ENCODE assay signal across 8 mouse cellular contexts in genomic region chr3:9610426-9610825, GRCm38 (mm10). TPM values are rescaled to one million over a fixed set of nuclear protein-coding genes. Genes with fewer than 3 reads are reported as not detected.
DNase-seq lines count a peak whose midpoint lies in the region; ATAC-seq and TF ChIP-seq lines count a peak whose summit lies in the region.

No protein-coding gene starts in this region.

- peaks cover 28% of the 10 kb centered on the region for H3K4me1 ChIP-seq in forebrain, embryonic 16.5 days (replicated peaks; ENCODE audit: control insufficient read depth, insufficient read depth, low read length)
- peaks cover 23% of the 10 kb centered on the region for H3K4me1 ChIP-seq in liver, embryonic 16.5 days (ENCODE audit: control insufficient read depth, low read depth, low read length)

- H3K27ac ChIP-seq in gastrocnemius, adult 2 months: peak overlapping the region; percentile 58
- peak overlapping the region; percentile 95 for H3K27ac ChIP-seq in forebrain, embryonic 16.5 days (ENCODE audit: low read length)
- no peak overlapping the region for H3K27ac ChIP-seq in liver, embryonic 16.5 days (ENCODE audit: low read length)

- H3K36me3 ChIP-seq in forebrain, embryonic 16.5 days (ENCODE audit: control insufficient read depth, insufficient read depth): no peaks in the 10 kb centered on the region
- H3K36me3 ChIP-seq in liver, embryonic 16.5 days (ENCODE audit: control insufficient read depth, insufficient read depth): no peaks in the 10 kb centered on the region

- DNase-seq in gastrocnemius, adult 2 months: no peak
- no peak for DNase-seq in gastrocnemius, adult 8-10 months (ENCODE audit: low spot score in 2 of 2)
- DNase-seq in 416B (ENCODE audit: low read depth): peak; percentile 52
- DNase-seq in c-Kit-positive CD71-positive TER-119-positive erythroid progenitor cells, embryonic 14.5 days (ENCODE audit: low spot score): no peak
- no peak for DNase-seq in left cerebral cortex, adult 18-20 months (ENCODE audit: low spot score in 2 of 2)

- WGBS in forebrain, embryonic 16.5 days: 85% methylated on average over 2 of the region's 2 CpGs
- 67% methylated on average over 2 of the region's 2 CpGs for WGBS in liver, embryonic 16.5 days (ENCODE audit: insufficient replicate concordance)

- H3K4me2 ChIP-seq in forebrain, embryonic 16.5 days (ENCODE audit: low read length): peak overlapping the region; percentile 64
- H3K4me2 ChIP-seq in liver, embryonic 16.5 days (ENCODE audit: low read depth, low read length): peak overlapping the region; percentile 96; the same call in 1 of the 2 replicates

- no peak for TF ChIP-seq CTCF in gastrocnemius, adult 2 months (IDR thresholded peaks at IDR 0.05)

- H3K27me3 ChIP-seq in forebrain, embryonic 16.5 days (replicated peaks; ENCODE audit: control insufficient read depth, insufficient read depth, low read length): no peaks in the 10 kb centered on the region
- peaks cover 15% of the 10 kb centered on the region for H3K27me3 ChIP-seq in liver, embryonic 16.5 days (ENCODE audit: control insufficient read depth, insufficient read depth, low read depth, low read length)

- peak overlapping the region; percentile 92 for H3K4me3 ChIP-seq in gastrocnemius, adult 2 months
- peak overlapping the region; percentile 83 for H3K4me3 ChIP-seq in forebrain, embryonic 16.5 days (replicated peaks; ENCODE audit: low read length)
- H3K4me3 ChIP-seq in liver, embryonic 16.5 days (ENCODE audit: low read depth, low read length): peak overlapping the region; percentile 72; the same call in 1 of the 2 replicates

- ATAC-seq in forebrain, embryonic 16.5 days: peak; percentile 16; the same call in 1 of the 2 replicates
- no peak for ATAC-seq in liver, embryonic 16.5 days (ENCODE audit: low read depth)
- ATAC-seq in megakaryocyte-erythroid progenitor cell, adult 5-6 weeks (replicated peaks; ENCODE audit: low FRiP score, low TSS enrichment, poor library complexity, severe bottlenecking): no peak

- no peaks in the 10 kb centered on the region for H3K9me3 ChIP-seq in forebrain, embryonic 16.5 days (ENCODE audit: control insufficient read depth, low read length)
- H3K9me3 ChIP-seq in liver, embryonic 16.5 days (replicated peaks; ENCODE audit: control insufficient read depth, low read length): no peaks in the 10 kb centered on the region

- intact Hi-C loops in gastrocnemius, adult 2 months (cut with DNase I): loop anchor here (5.0 kb wide), 2 partner anchors 87 to 208 kb away; no protein-coding TSS in a partner anchor

- H3K9ac ChIP-seq in forebrain, embryonic 16.5 days (replicated peaks; ENCODE audit: low read depth, low read length): peak overlapping the region; percentile 94; the same call in 1 of the 2 replicates
- H3K9ac ChIP-seq in liver, embryonic 16.5 days (ENCODE audit: low read depth, low read length): no peak overlapping the region

RNA-seq across cellular contexts. Expression of gene Zfp704, which starts 0.5 kb away (rescaled TPM):
- 1 to 10 TPM; 4.4 to 7.0 TPM for total RNA-seq in gastrocnemius, adult 2 months (2021)
- 1 to 10 TPM; 3.5 to 5.2 (median 4.8) TPM for total RNA-seq in gastrocnemius, adult 8-10 months (2022)
- polyA plus RNA-seq in forebrain, embryonic 16.5 days (2015; fragmentation: Nextera tagmentation; extraction: Ambion mirVana): 19.4 and 19.7 TPM in 2 replicates
- 0.88 and 0.97 TPM in 2 replicates for polyA plus RNA-seq in liver, embryonic 16.5 days (2015; fragmentation: Nextera tagmentation; extraction: Ambion mirVana)
- total RNA-seq in left cerebral cortex, adult 18-20 months (2021): 10 to 100 TPM; 28.8 to 30.4 TPM
- 12.5 and 18.9 TPM in 2 replicates for total RNA-seq in megakaryocyte-erythroid progenitor cell, adult 5-6 weeks (2014; fragmentation: Nextera tagmentation)
- total RNA-seq in megakaryocyte-erythroid progenitor cell, adult 5-6 weeks (2017): 8.9 and 12.4 TPM in 2 replicates
